Mouse (Mus musculus): Measurements from ENCODE around the gene Phtf2.
"Not testable (repeated sequence)": the region's sequence is repeated elsewhere in the genome, so short reads cannot be mapped to it uniquely, and the experiment has no call there.

Phtf2 gene

GRCm38 (mm10) chr5:20765365-20765920 lies 116.5 kb downstream of the Phtf2 start:
- no peak for DNase-seq

- DNase-seq = not testable (repeated sequence)
Measured at GRCm38 (mm10) chr5:20762441-20762840, 119.5 kb downstream of the Phtf2 start.

- no peak for DNase-seq
Measured at GRCm38 (mm10) chr5:20760368-20761162, 121.4 kb downstream of the Phtf2 start.

- no peak for DNase-seq
Measured at GRCm38 (mm10) chr5:20759771-20760170, 122.2 kb downstream of the Phtf2 start.

GRCm38 (mm10) chr5:20753963-20754362 lies 128.0 kb downstream of the Phtf2 start:
- no peak for DNase-seq

GRCm38 (mm10) chr5:20753096-20753495 lies 128.8 kb downstream of the Phtf2 start:
- no peak for DNase-seq

GRCm38 (mm10) chr5:20751696-20752095 lies 130.2 kb downstream of the Phtf2 start:
- DNase-seq = no peak

- DNase-seq = no peak
Measured at GRCm38 (mm10) chr5:20751000-20751399, 130.9 kb downstream of the Phtf2 start.

GRCm38 (mm10) chr5:20749535-20749934 lies 132.4 kb downstream of the Phtf2 start:
- no peak for DNase-seq

GRCm38 (mm10) chr5:20748856-20749255 lies 133.1 kb downstream of the Phtf2 start:
- no peak for DNase-seq

GRCm38 (mm10) chr5:20748142-20748541 lies 133.8 kb downstream of the Phtf2 start:
- DNase-seq = no peak

GRCm38 (mm10) chr5:20741936-20742335 lies 140.0 kb downstream of the Phtf2 start:
- no peak for DNase-seq

GRCm38 (mm10) chr5:20741193-20741592 lies 140.7 kb downstream of the Phtf2 start:
- DNase-seq = no peak

- no peak for DNase-seq
Measured at GRCm38 (mm10) chr5:20738795-20739194, 143.1 kb downstream of the Phtf2 start.

GRCm38 (mm10) chr5:20723226-20723625 lies 158.7 kb downstream of the Phtf2 start:
- not testable (repeated sequence) for DNase-seq

GRCm38 (mm10) chr5:20720201-20720900 lies 161.6 kb downstream of the Phtf2 start:
- no peak for DNase-seq

GRCm38 (mm10) chr5:20715980-20716379 lies 165.9 kb downstream of the Phtf2 start:
- not testable (repeated sequence) for DNase-seq

GRCm38 (mm10) chr5:20714619-20715018 lies 167.3 kb downstream of the Phtf2 start:
- not testable (repeated sequence) for DNase-seq

GRCm38 (mm10) chr5:20710845-20711244 lies 171.1 kb downstream of the Phtf2 start:
- not testable (repeated sequence) for DNase-seq

Data from cerebellum, postnatal 25 days (tissue).